Mouse (Mus musculus) liver, embryonic 14.5 days (tissue): ENCODE results near the gene Klhl32.

Source experiments
- CTCF ChIP-seq: IDR thresholded peaks from 2 replicates; pipeline ENCODE4 v1.5.1; 2016; ENCODE audit warnings: antibody characterized with exemption, low read depth, control low read depth
- EP300 ChIP-seq: IDR thresholded peaks from 2 replicates; pipeline ENCODE4 v1.6.1; 2016; ENCODE audit warnings: antibody characterized with exemption, low read depth

DNA sequence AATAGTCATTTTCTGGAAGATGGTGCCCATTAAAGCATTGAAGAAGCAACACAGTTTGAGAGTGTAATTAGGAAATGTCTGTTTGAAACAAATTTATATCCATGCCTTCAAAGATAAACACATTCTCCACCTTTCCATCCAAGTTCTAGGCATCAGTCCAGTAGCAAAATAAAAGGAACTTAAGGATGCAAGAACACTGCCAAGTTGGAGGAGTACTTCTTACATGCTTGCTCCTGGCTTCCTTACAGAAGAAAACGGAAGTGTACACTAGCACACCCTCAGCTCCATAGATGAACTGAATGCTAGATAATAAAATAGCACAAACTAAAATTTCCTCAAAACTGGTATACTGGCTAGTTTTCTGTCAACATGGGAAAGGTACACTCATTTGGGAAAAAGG is 42.6 kb downstream of the Klhl32 start:
- no peak for TF ChIP-seq CTCF
- TF ChIP-seq EP300: no peak
